9 mouse cellular contexts compared by ENCODE assay signal in genomic region chr10:125839621-125840141, GRCm38 (mm10).
A peak's percentile ranks its signal among the peaks of the same experiment; 100 is the strongest.
DNase-seq lines count a peak whose midpoint lies in the region; ATAC-seq lines count a peak whose summit lies in the region.
"Had no signal": no experiment of that assay in that cellular context is flagged by ENCODE, and none has a peak within 500 bp of the region (broad histone marks: within the 10 kb centered on the region; RNA-seq: fewer than 3 reads in every experiment).

No protein-coding gene starts in this region.

- peak; percentile 76 for ATAC-seq in forebrain, embryonic 14.5 days
- no peak for ATAC-seq in granulocyte monocyte progenitor cell, adult 5-6 weeks (replicated peaks; ENCODE audit: poor library complexity, severe bottlenecking)

- H3K27me3 ChIP-seq in forebrain, embryonic 14.5 days (replicated peaks; ENCODE audit: control insufficient read depth, insufficient read depth, low read length): no peaks in the 10 kb centered on the region; the same call in 1 of the 2 replicates
- H3K27me3 ChIP-seq in limb, embryonic 10.5 days (ENCODE audit: low read depth, poor library complexity, severe bottlenecking): no peaks in the 10 kb centered on the region

- H3K27ac ChIP-seq in forebrain, embryonic 14.5 days (ENCODE audit: low read depth, low read length): no peak overlapping the region
- H3K27ac ChIP-seq in limb, embryonic 10.5 days: peak overlapping the region; percentile 83

- no peaks in the 10 kb centered on the region for H3K9me3 ChIP-seq in forebrain, embryonic 14.5 days (replicated peaks; ENCODE audit: control insufficient read depth, low read length)
- no peaks in the 10 kb centered on the region for H3K9me3 ChIP-seq in limb, embryonic 10.5 days (replicated peaks)

- 0 out of 2 replicates have a peak overlapping the region, but pooled peaks have one; percentile 9 for H3K9ac ChIP-seq in forebrain, embryonic 14.5 days (ENCODE audit: low read length)

- H3K4me3 ChIP-seq in forebrain, embryonic 14.5 days (ENCODE audit: low read depth, low read length): no peak overlapping the region
- H3K4me3 ChIP-seq in limb, embryonic 10.5 days: no peak overlapping the region

- H3K36me3 ChIP-seq in forebrain, embryonic 14.5 days (ENCODE audit: control insufficient read depth, insufficient read depth, low read length): no peaks in the 10 kb centered on the region
- H3K36me3 ChIP-seq in limb, embryonic 10.5 days: no peaks in the 10 kb centered on the region

- peak overlapping the region; percentile 29 for H3K4me2 ChIP-seq in forebrain, embryonic 14.5 days (ENCODE audit: low read length)

- peaks cover 12% of the 10 kb centered on the region for H3K4me1 ChIP-seq in forebrain, embryonic 14.5 days (ENCODE audit: control insufficient read depth, insufficient read depth, low read length)
- peaks cover 26% of the 10 kb centered on the region for H3K4me1 ChIP-seq in limb, embryonic 10.5 days

- DNase-seq in layer of hippocampus, adult 9-11 months: peak; percentile 20
- no peak for DNase-seq in layer of hippocampus, postnatal 25 days (ENCODE audit: extremely low spot score in 1 of 2, low spot score in 1 of 2)
- DNase-seq in forebrain, embryonic 14.5 days (ENCODE audit: low spot score): peak; percentile 80
- peak; percentile 45 for DNase-seq in limb, embryonic 10.5 days (ENCODE audit: low spot score)
- DNase-seq in right cerebral cortex, postnatal 14 days: peak; percentile 11
- no peak for DNase-seq in urinary bladder, adult 2 months (ENCODE audit: low spot score)
- DNase-seq in urinary bladder, postnatal 25 days (ENCODE audit: low spot score): no peak
- DNase-seq: cerebellum, adult 8-10 months had no signal

- 3% methylated on average over 5 of the region's 5 CpGs for WGBS in forebrain, embryonic 14.5 days
- 19% methylated on average over 5 of the region's 5 CpGs for WGBS in limb, embryonic 10.5 days

Comparison
In these comparisons a context has a peak if more than half of its experiments do, and no peak if none do; other contexts are left out.
1. DNase-seq: peak in layer of hippocampus, adult 9-11 months (single experiment), forebrain, embryonic 14.5 days (single experiment), limb, embryonic 10.5 days (single experiment) and right cerebral cortex, postnatal 14 days (single experiment); none in layer of hippocampus, postnatal 25 days (0 of 2), urinary bladder, adult 2 months (single experiment) and urinary bladder, postnatal 25 days (single experiment).